Mouse (Mus musculus): Measurements from ENCODE around the gene Eif2b1. TPM values are rescaled to one million over a fixed set of nuclear protein-coding genes. Genes with fewer than 3 reads are reported as not detected.
A peak's percentile ranks its signal among the peaks of the same experiment; 100 is the strongest.

The Eif2b1 gene
- polyA plus RNA-seq, 1 experiment from 2014 or later = 63.6 TPM

DNA sequence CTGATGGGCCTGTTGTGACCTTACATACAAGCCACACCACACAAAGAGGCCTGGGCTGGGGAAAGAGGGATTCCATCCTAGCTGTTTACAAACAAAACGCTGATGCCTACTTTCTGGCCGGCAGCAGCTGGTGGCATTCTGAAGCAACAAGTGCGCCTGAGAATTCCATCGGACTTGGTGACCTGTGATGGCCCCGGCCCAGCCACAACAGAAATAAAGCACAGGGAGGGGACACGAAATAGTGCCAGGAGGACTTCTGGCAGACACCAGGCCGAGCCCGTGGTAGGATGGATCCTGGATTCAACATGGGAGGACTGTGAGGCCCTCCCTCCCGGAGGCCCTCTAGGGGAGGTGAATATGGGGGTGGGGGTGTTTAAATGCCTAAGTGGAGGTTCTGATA, 50.1 kb downstream of the Eif2b1 start:
- Histone ChIP-seq H3K4me3 (ENCODE audit: low read depth, low read length) (no peak overlapping the region), H3K9ac (ENCODE audit: low read depth, low read length) (peak overlapping the region; percentile 47; the same call in 1 of the 2 replicates), H3K4me1 (ENCODE audit: control insufficient read depth, insufficient read depth, low read length) (peaks cover 20% of the 10 kb centered on the region), H3K9me3 (replicated peaks; ENCODE audit: control insufficient read depth, low read length, poor library complexity, severe bottlenecking) (no peaks in the 10 kb centered on the region), H3K4me2 (ENCODE audit: low read length) (peak overlapping the region; percentile 87), H3K36me3 (ENCODE audit: control insufficient read depth, insufficient read depth, low read length) (no peaks in the 10 kb centered on the region; the same call in 1 of the 2 replicates), H3K27me3 (ENCODE audit: control insufficient read depth, insufficient read depth, low read depth, low read length) (no peaks in the 10 kb centered on the region), H3K27ac (ENCODE audit: low read length) (peak overlapping the region; percentile 56; the same call in 1 of the 2 replicates)
- 41% methylated on average over 9 of the region's 9 CpGs for WGBS
- no peak for ATAC-seq

DNA sequence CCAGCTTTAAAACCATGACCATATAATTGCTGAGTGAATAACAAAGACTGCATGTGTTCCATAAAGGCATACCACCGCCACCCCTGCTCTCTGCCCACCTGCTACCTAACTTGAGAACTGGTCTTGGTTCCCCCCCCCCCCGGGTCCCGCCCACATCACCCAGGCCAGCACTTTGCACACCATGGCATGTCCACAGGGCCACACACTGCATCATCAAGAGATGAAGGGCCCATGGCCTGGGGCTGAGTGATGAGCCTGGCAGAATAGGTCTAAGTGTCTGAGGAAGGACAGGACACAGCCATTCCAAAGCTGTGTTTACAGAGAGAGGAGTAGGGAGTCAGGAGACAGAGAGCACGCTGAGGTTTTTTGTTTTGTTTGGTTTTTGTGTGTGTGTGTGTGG, 50.6 kb downstream of the Eif2b1 start:
- Histone ChIP-seq H3K27ac (ENCODE audit: low read length) (no peak overlapping the region), H3K4me2 (ENCODE audit: low read length) (peak overlapping the region; percentile 87), H3K9me3 (replicated peaks; ENCODE audit: control insufficient read depth, low read length, poor library complexity, severe bottlenecking) (no peaks in the 10 kb centered on the region), H3K9ac (ENCODE audit: low read depth, low read length) (no peak overlapping the region; the same call in 1 of the 2 replicates), H3K36me3 (ENCODE audit: control insufficient read depth, insufficient read depth, low read length) (no peaks in the 10 kb centered on the region; the same call in 1 of the 2 replicates), H3K27me3 (ENCODE audit: control insufficient read depth, insufficient read depth, low read depth, low read length) (no peaks in the 10 kb centered on the region), H3K4me1 (ENCODE audit: control insufficient read depth, insufficient read depth, low read length) (peaks cover 20% of the 10 kb centered on the region), H3K4me3 (ENCODE audit: low read depth, low read length) (no peak overlapping the region)
- ATAC-seq = no peak
- 75% methylated on average over 4 of the region's 4 CpGs for WGBS

- WGBS = 94% methylated on average over 5 of the region's 5 CpGs
Observed at GRCm38 (mm10) chr5:124524943-124525342, 54.0 kb downstream of the Eif2b1 start.

DNA sequence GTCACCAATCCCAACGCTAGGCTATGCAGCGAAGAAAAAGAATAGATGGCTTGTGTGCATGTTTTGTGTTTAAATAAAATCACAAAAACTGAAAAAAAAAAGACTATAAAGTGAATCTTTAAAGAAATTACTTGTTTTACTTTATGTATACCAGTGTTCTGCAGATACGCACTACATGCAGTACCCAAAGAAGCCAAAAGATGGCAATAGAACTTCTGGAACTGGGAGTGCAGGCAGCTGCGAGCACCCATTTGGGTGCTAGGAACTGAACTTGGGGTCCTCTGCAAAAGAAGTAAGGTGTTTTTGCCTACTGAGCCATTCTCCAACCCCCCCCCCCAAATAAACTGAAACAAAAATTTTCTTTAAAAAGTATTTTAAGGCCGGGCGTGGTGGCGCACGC, 55.9 kb downstream of the Eif2b1 start:
- Histone ChIP-seq H3K4me1 (ENCODE audit: control insufficient read depth, insufficient read depth, low read length) (no peaks in the 10 kb centered on the region), H3K27me3 (ENCODE audit: control insufficient read depth, insufficient read depth, low read depth, low read length) (no peaks in the 10 kb centered on the region), H3K27ac (ENCODE audit: low read length) (no peak overlapping the region), H3K9me3 (replicated peaks; ENCODE audit: control insufficient read depth, low read length, poor library complexity, severe bottlenecking) (no peaks in the 10 kb centered on the region), H3K36me3 (ENCODE audit: control insufficient read depth, insufficient read depth, low read length) (peaks cover 4% of the 10 kb centered on the region; the same call in 1 of the 2 replicates), H3K4me3 (ENCODE audit: low read depth, low read length) (no peak overlapping the region), H3K9ac (ENCODE audit: low read depth, low read length) (no peak overlapping the region), H3K4me2 (ENCODE audit: low read length) (no peak overlapping the region)
- 94% methylated on average over 8 of the region's 8 CpGs for WGBS
- no peak for ATAC-seq

More at GRCm38 (mm10) chr5:124524943-124525342, 54.0 kb downstream of the Eif2b1 start:
- Histone ChIP-seq H3K9me3 (replicated peaks; ENCODE audit: control insufficient read depth, low read length, poor library complexity, severe bottlenecking) (no peaks in the 10 kb centered on the region), H3K27me3 (ENCODE audit: control insufficient read depth, insufficient read depth, low read depth, low read length) (no peaks in the 10 kb centered on the region), H3K9ac (ENCODE audit: low read depth, low read length) (no peak overlapping the region), H3K36me3 (ENCODE audit: control insufficient read depth, insufficient read depth, low read length) (peaks cover 4% of the 10 kb centered on the region; the same call in 1 of the 2 replicates), H3K4me1 (ENCODE audit: control insufficient read depth, insufficient read depth, low read length) (peaks cover 10% of the 10 kb centered on the region), H3K4me3 (ENCODE audit: low read depth, low read length) (no peak overlapping the region), H3K4me2 (ENCODE audit: low read length) (no peak overlapping the region), H3K27ac (ENCODE audit: low read length) (no peak overlapping the region)
- no peak for ATAC-seq

- Histone ChIP-seq H3K9me3 (replicated peaks; ENCODE audit: control insufficient read depth, low read length, poor library complexity, severe bottlenecking) (no peaks in the 10 kb centered on the region), H3K27me3 (ENCODE audit: control insufficient read depth, insufficient read depth, low read depth, low read length) (no peaks in the 10 kb centered on the region), H3K9ac (ENCODE audit: low read depth, low read length) (no peak overlapping the region), H3K4me1 (ENCODE audit: control insufficient read depth, insufficient read depth, low read length) (no peaks in the 10 kb centered on the region), H3K4me3 (ENCODE audit: low read depth, low read length) (no peak overlapping the region), H3K4me2 (ENCODE audit: low read length) (no peak overlapping the region), H3K36me3 (ENCODE audit: control insufficient read depth, insufficient read depth, low read length) (peaks cover 4% of the 10 kb centered on the region; the same call in 1 of the 2 replicates), H3K27ac (ENCODE audit: low read length) (no peak overlapping the region)
- no peak for ATAC-seq
- WGBS = 93% methylated on average over 4 of the region's 4 CpGs
Observed at GRCm38 (mm10) chr5:124521588-124521987, 57.3 kb downstream of the Eif2b1 start.

Other genes starting within 250 kb of the Eif2b1 start
- gene Cdk2ap1, start 216.0 kb downstream of the Eif2b1 start, polyA plus RNA-seq (2015; fragmentation: Nextera tagmentation; extraction: Ambion mirVana) = 40.4 and 53.6 TPM in 2 replicates
- gene Sbno1, start 153.1 kb downstream of the Eif2b1 start, polyA plus RNA-seq (2015; fragmentation: Nextera tagmentation; extraction: Ambion mirVana) = 94.5 and 113 TPM in 2 replicates
- gene Kmt5a, start 139.2 kb downstream of the Eif2b1 start, polyA plus RNA-seq (2015; fragmentation: Nextera tagmentation; extraction: Ambion mirVana) = 12.3 and 15.4 TPM in 2 replicates
- 25.3 and 29.9 TPM in 2 replicates for gene Rilpl2, start 100.8 kb downstream of the Eif2b1 start, polyA plus RNA-seq (2015; fragmentation: Nextera tagmentation; extraction: Ambion mirVana)
- gene Snrnp35, start 96.0 kb downstream of the Eif2b1 start, polyA plus RNA-seq (2015; fragmentation: Nextera tagmentation; extraction: Ambion mirVana) = 19.9 and 21.7 TPM in 2 replicates
- gene Rilpl1, start 47.7 kb downstream of the Eif2b1 start, polyA plus RNA-seq (2015; fragmentation: Nextera tagmentation; extraction: Ambion mirVana) = 10.6 and 11.7 TPM in 2 replicates
- gene Tmed2, start 38.4 kb downstream of the Eif2b1 start, polyA plus RNA-seq (2015; fragmentation: Nextera tagmentation; extraction: Ambion mirVana) = 340 and 348 TPM in 2 replicates
- 25.7 and 27.8 TPM in 2 replicates for gene Ddx55, start 26.3 kb downstream of the Eif2b1 start, polyA plus RNA-seq (2015; fragmentation: Nextera tagmentation; extraction: Ambion mirVana)
- 46.6 and 48.6 TPM in 2 replicates for gene Gtf2h3, start within 50 bp of the Eif2b1 start, polyA plus RNA-seq (2015; fragmentation: Nextera tagmentation; extraction: Ambion mirVana)
- 32.0 and 33.1 TPM in 2 replicates for gene Atp6v0a2, start 49.4 kb upstream of the Eif2b1 start, polyA plus RNA-seq (2015; fragmentation: Nextera tagmentation; extraction: Ambion mirVana)
- 0.16 and 0.20 TPM in 2 replicates for gene Dnah10, start 146.0 kb upstream of the Eif2b1 start, polyA plus RNA-seq (2015; fragmentation: Nextera tagmentation; extraction: Ambion mirVana)